Mouse (Mus musculus): ENCODE data around the gene Tll2. TPM values are rescaled to one million over a fixed set of nuclear protein-coding genes. Genes with fewer than 3 reads are reported as not detected.

Tll2 gene
- polyA plus RNA-seq, 2 experiments: not detected

DNA sequence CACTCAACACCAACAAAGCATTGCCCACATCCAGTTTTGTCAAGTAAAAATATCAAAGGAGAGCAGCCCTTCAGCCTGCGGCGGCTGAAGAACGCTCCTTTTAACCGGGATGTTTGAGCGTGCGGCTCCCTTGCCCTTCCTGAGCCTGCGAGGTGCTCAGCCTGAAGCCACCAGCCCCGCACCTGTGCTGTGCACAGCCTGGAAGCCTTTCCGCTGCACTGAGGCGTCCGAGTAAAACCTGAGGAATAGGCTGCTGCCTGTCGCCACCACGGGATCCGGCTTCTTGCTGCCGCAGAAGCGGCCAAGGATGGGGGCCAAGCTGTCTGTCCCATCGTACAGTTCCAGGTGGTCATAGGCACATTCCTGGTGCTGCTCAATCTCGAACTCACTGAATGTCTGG is 118.1 kb downstream of the Tll2 start:
- H3K36me3 ChIP-seq (replicated peaks; ENCODE audit: control insufficient read depth, insufficient read depth, low read depth): no peaks in the 10 kb centered on the region
- 31% methylated on average over 18 of the region's 18 CpGs for WGBS (ENCODE audit: insufficient replicate concordance)
- peaks cover 6% of the 10 kb centered on the region; the same call in 1 of the 2 replicates for H3K27me3 ChIP-seq (ENCODE audit: control insufficient read depth, insufficient read depth, low read length)
- H3K27ac ChIP-seq: no peak overlapping the region
- no peak for TF ChIP-seq EP300 (IDR thresholded peaks at IDR 0.05; ENCODE audit: low read depth)
- TF ChIP-seq CTCF (IDR thresholded peaks at IDR 0.05; ENCODE audit: low read depth): no peak
- no peak for ATAC-seq (ENCODE audit: insufficient read depth)
- no peaks in the 10 kb centered on the region for H3K9me3 ChIP-seq (ENCODE audit: control insufficient read depth, low read length)
- no peak overlapping the region for H3K4me3 ChIP-seq (ENCODE audit: insufficient read depth in 1 of 2, low read depth in 2 of 2, low read length in 2 of 2)
- H3K4me2 ChIP-seq (ENCODE audit: low read depth): no peak overlapping the region; the same call in 1 of the 2 replicates
- no peak overlapping the region for H3K9ac ChIP-seq (replicated peaks)
- no peak for DNase-seq (ENCODE audit: low read depth in 3 of 3, low spot score in 3 of 3)
- H3K4me1 ChIP-seq (replicated peaks; ENCODE audit: control insufficient read depth in 2 of 2, insufficient read depth in 2 of 2, low read length in 1 of 2): no peaks in the 10 kb centered on the region

DNA sequence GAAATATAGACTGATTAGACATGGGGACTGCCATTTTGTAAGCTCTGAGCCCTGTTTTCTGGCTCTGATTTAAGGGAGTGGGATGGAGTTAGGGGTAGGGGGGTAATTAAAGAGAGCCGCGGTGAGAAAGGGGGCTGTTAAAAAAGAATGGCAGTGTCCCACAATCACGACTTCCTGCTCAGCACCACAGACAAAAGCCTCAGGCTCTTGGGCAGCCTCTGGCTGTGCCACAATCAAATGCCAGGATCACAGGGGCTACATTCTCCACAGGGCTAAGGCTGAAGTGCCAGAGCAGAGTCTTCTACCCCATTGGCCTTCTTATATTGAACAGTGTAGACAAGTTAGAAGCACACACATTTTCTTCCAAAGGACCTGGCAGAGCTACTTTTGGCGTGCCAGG is 118.7 kb downstream of the Tll2 start:
- H3K9me3 ChIP-seq (ENCODE audit: control insufficient read depth, low read length): no peaks in the 10 kb centered on the region
- H3K36me3 ChIP-seq (replicated peaks; ENCODE audit: control insufficient read depth, insufficient read depth, low read depth): no peaks in the 10 kb centered on the region
- WGBS (ENCODE audit: insufficient replicate concordance): 20% methylated on average over 4 of the region's 4 CpGs
- H3K27me3 ChIP-seq (ENCODE audit: control insufficient read depth, insufficient read depth, low read length): peaks cover 6% of the 10 kb centered on the region; the same call in 1 of the 2 replicates
- H3K4me1 ChIP-seq (replicated peaks; ENCODE audit: control insufficient read depth in 2 of 2, insufficient read depth in 2 of 2, low read length in 1 of 2): no peaks in the 10 kb centered on the region
- TF ChIP-seq EP300 (IDR thresholded peaks at IDR 0.05; ENCODE audit: low read depth) (no peak), CTCF (IDR thresholded peaks at IDR 0.05; ENCODE audit: low read depth) (no peak)
- no peak overlapping the region for H3K27ac ChIP-seq
- H3K4me3 ChIP-seq (ENCODE audit: insufficient read depth in 1 of 2, low read depth in 2 of 2, low read length in 2 of 2): no peak overlapping the region
- DNase-seq (ENCODE audit: low read depth in 3 of 3, low spot score in 3 of 3) (no peak), ATAC-seq (ENCODE audit: insufficient read depth) (no peak)
- no peak overlapping the region for H3K4me2 ChIP-seq (ENCODE audit: low read depth)
- H3K9ac ChIP-seq (replicated peaks): no peak overlapping the region

DNA sequence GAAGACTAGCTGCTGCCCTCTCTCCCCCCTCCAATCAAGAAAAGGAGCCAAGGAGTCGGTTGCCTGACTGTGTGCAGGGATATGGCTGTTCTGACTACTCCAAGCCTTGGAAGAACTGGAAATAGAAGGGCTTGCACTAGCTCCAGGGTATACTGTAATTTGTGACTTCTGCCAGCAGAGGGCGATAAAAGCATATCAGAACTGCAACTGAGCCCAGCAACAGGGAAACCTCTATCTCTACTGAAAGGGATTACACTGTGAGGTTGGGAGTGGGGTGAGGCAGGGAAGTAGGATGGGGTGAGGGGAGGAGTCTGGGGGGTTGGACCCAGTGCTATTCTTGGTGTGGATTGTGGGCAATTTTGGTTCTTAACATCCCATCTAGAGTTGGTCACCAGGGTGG is 119.9 kb downstream of the Tll2 start:
- H3K9me3 ChIP-seq (ENCODE audit: control insufficient read depth, low read length): no peaks in the 10 kb centered on the region
- WGBS (ENCODE audit: insufficient replicate concordance): 2% methylated on average over 2 of the region's 2 CpGs
- ATAC-seq (ENCODE audit: insufficient read depth) (no peak), DNase-seq (ENCODE audit: low read depth in 3 of 3, low spot score in 3 of 3) (peak; percentile 17 to 30 (median 30))
- TF ChIP-seq EP300 (IDR thresholded peaks at IDR 0.05; ENCODE audit: low read depth) (no peak), CTCF (IDR thresholded peaks at IDR 0.05; ENCODE audit: low read depth) (peak; percentile 85)
- H3K9ac ChIP-seq (replicated peaks): no peak overlapping the region
- no peaks in the 10 kb centered on the region for H3K4me1 ChIP-seq (replicated peaks; ENCODE audit: control insufficient read depth in 2 of 2, insufficient read depth in 2 of 2, low read length in 1 of 2)
- no peak overlapping the region for H3K4me2 ChIP-seq (ENCODE audit: low read depth)
- no peak overlapping the region for H3K4me3 ChIP-seq (ENCODE audit: insufficient read depth in 1 of 2, low read depth in 2 of 2, low read length in 2 of 2)
- peaks cover 6% of the 10 kb centered on the region; the same call in 1 of the 2 replicates for H3K27me3 ChIP-seq (ENCODE audit: control insufficient read depth, insufficient read depth, low read length)
- no peak overlapping the region for H3K27ac ChIP-seq
- no peaks in the 10 kb centered on the region for H3K36me3 ChIP-seq (replicated peaks; ENCODE audit: control insufficient read depth, insufficient read depth, low read depth)

DNA sequence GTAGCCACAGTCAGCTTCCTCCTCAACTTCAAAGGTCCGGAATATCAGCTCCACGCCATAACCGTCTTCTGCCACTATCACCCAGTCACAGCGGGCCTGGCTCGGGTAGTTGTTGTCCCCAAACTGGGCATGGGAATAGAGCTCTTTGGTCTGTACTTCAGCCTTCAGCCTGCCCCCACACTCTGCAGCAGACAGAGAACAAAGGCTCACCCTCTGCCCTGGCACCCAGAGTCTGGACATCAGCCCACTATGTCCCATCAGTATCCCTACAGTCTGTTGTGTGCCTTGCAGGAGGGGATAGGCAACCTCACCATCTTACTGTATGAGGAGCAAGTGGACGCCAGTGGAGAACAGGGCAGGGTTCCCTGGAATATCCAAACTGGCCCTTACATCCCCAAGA is 120.3 kb downstream of the Tll2 start:
- no peak for DNase-seq (ENCODE audit: low read depth in 3 of 3, low spot score in 3 of 3)
- Histone ChIP-seq H3K27me3 (ENCODE audit: control insufficient read depth, insufficient read depth, low read length) (peaks cover 6% of the 10 kb centered on the region; the same call in 1 of the 2 replicates), H3K4me3 (ENCODE audit: insufficient read depth in 1 of 2, low read depth in 2 of 2, low read length in 2 of 2) (no peak overlapping the region), H3K9me3 (ENCODE audit: control insufficient read depth, low read length) (no peaks in the 10 kb centered on the region), H3K27ac (no peak overlapping the region), H3K4me2 (ENCODE audit: low read depth) (no peak overlapping the region), H3K9ac (replicated peaks) (no peak overlapping the region), H3K36me3 (replicated peaks; ENCODE audit: control insufficient read depth, insufficient read depth, low read depth) (no peaks in the 10 kb centered on the region), H3K4me1 (replicated peaks; ENCODE audit: control insufficient read depth in 2 of 2, insufficient read depth in 2 of 2, low read length in 1 of 2) (no peaks in the 10 kb centered on the region)
- 63% methylated on average over 6 of the region's 6 CpGs for WGBS (ENCODE audit: insufficient replicate concordance)
- no peak for ATAC-seq (ENCODE audit: insufficient read depth)
- no peak for TF ChIP-seq EP300 (IDR thresholded peaks at IDR 0.05; ENCODE audit: low read depth)

DNA sequence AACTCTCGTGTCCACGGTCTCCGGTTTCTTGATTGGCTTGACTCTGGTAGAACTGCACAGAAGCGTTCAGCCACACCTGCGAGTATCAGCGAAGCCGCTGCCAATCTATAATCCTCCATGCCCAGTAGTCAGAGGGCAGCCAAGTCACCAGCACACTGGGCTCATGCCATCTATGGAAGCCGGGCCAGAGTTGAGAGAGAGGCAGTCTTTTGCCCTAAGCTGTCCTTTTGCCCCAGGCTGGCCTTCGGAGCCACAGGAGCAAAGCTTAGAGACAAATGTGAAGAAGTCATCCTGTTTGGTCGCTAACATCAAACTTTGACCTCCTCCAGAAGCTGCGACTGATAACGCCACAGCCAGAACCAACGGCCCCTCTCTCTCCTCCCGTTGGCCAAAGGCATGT is 123.0 kb downstream of the Tll2 start:
- H3K27me3 ChIP-seq (ENCODE audit: control insufficient read depth, insufficient read depth, low read length): peaks cover 2% of the 10 kb centered on the region; the same call in 1 of the 2 replicates
- H3K4me2 ChIP-seq (ENCODE audit: low read depth): no peak overlapping the region
- H3K4me3 ChIP-seq (ENCODE audit: insufficient read depth in 1 of 2, low read depth in 2 of 2, low read length in 2 of 2): no peak overlapping the region
- H3K9ac ChIP-seq (replicated peaks): no peak overlapping the region
- DNase-seq (ENCODE audit: low read depth in 3 of 3, low spot score in 3 of 3): no peak
- no peaks in the 10 kb centered on the region for H3K36me3 ChIP-seq (replicated peaks; ENCODE audit: control insufficient read depth, insufficient read depth, low read depth)
- no peak overlapping the region for H3K27ac ChIP-seq
- TF ChIP-seq EP300 (IDR thresholded peaks at IDR 0.05; ENCODE audit: low read depth): no peak
- no peak for TF ChIP-seq CTCF (IDR thresholded peaks at IDR 0.05; ENCODE audit: low read depth)
- H3K4me1 ChIP-seq (replicated peaks; ENCODE audit: control insufficient read depth in 2 of 2, insufficient read depth in 2 of 2, low read length in 1 of 2): no peaks in the 10 kb centered on the region
- 65% methylated on average over 14 of the region's 14 CpGs for WGBS (ENCODE audit: insufficient replicate concordance)
- ATAC-seq (ENCODE audit: insufficient read depth): no peak
- H3K9me3 ChIP-seq (ENCODE audit: control insufficient read depth, low read length): no peaks in the 10 kb centered on the region
